Mouse (Mus musculus): ENCODE measurements at regions not wholly inside any gene's neighbourhood (a gene's known extent, or its start where the extent isn't known, plus 50 kb on each side); places are given as distances from the start of the nearest gene placed in this dataset.

DNA sequence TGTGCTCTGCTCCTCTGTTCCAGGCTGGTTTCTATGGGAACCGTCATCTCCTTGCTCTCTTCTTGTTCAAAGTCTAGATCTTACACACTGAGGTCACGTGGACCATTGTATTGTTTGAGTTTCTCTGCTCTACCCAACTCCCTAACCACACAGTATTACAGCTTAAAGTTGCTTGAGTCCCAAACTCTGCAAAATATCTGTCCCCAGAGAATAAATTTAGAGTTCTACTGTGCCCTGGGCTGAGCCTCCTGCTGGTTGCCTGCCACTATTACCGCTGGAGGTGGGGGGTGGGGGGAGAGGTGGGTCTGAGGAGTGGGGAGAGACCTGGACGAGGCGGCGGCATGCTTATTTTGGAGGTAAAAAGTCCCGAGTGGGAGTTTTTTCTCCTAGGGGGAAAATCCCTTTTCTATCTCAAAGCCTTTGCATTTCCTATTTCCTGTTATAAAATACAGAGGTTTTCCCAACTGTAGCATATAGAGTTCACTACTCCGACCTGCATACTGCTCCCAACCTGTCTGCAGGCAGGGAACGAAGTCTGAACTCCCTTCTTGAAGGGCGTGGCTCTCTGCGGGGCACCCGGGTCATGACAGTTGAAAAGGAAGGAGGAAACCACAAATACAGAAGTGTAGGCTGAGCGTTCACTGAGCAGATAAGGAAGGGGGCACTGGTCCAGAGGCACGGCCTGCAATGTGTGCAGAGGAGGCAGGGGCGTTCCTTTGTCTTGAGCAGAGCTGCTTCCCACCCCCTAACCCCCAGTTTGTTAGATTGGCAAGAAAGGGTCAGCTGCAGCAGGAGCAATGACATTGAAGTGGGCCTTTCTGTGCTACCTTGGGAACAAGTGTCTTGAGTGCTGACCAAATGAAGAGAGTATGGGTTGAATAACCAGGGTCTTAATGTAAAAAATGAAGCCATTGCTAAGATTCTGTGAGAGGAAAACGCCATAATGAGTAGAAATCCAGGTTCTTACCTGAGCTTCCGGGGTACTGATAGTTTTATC, 188.7 kb downstream of the Akap7 start:
- DNase-seq: peak; percentile 20

- DNase-seq: no peak
Observed at GRCm38 (mm10) chr10:25114316-25114715, 187.0 kb upstream of the Arg1 start.

GRCm38 (mm10) chr10:25112449-25113171, 185.3 kb upstream of the Arg1 start:
- no peak for DNase-seq

DNA sequence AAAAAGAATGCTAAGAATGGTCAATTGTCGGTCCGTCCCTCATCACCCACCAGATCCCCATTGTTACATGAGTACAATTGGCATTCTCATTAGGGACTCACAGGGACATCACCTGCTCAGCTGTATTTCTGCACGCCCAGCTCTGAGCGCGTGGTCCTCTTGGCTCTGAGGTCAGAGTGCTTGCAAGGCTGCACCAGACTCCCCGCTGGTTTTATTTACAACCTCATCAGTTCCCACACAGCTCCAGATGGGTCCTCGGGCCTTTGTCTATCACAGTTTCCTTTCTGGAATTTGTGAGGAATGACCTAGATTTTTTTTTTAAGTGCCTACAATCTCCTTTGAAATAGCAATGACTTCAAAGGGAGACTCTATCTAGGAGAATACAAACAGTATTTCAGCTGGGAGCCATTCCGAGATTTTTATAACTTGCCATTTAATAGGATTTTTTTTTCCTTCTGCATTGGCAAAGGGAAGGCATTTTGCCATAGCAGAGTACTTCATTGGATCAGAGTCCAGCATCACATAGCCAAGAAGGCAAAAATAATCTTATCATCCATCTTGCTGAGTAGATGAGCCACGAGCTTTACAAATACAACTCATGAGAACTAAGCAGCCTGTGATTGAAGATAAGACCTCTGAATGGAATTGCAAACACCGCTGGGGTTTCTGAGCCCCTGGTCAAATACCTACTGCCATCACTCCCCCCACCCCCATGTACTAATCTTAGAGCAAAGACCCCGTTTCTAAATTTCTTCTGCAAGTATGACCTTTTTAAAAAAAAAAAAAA, 184.5 kb upstream of the Arg1 start:
- no peak for DNase-seq

GRCm38 (mm10) chr10:25111181-25111580, 183.9 kb upstream of the Arg1 start:
- no peak for DNase-seq

DNA sequence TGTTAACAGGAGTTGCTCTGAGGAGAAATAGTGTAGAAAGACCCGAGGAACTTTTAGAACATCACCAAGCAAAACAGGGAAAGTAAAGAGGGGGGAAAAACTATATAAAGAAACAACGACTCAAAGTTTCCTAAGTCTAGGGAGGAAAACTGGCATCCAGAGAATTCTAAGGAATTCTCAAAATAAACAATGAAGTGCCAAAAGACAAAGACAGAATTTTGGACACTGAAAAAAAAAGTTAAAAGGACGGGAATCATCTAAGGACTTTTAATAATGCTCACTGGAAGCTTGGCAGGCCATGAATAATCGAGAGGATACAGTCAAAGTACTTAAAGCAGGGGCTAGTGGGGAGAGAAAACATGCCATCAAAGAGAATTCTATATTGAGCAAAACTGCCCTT, 170.8 kb upstream of the Arg1 start:
- DNase-seq: no peak

DNA sequence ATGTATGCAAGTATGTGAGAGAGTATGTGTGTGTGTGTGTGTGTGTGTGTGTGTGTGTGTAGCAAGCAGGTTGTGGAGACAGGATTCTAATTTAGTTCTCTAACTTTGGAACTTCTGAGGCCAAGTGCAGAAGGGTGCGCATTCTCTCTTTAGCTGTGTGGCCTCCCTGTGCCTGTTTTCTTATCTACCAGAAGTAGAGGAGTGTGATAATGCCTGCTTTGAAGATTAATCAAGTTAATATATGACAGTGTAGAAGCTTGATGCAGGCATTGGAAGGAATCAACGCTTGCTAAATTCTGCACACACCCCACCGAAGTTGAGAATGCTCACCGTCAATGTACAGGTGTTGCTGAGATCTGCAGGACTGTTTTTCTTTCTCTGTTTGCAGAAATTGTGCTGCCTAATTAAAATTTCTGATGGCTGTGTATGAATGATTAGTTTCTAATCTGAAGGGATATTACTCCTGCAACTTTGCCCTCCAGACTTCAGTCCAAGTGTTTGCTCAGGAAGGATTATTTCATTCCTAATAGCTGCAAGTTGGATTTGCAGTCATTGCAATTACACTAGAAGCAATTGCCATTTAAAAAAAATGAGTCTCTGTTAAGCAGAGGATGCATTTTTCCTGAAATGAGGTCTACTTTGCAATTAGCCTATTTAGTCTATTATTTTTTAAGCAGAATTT, 162.6 kb upstream of the Arg1 start:
- no peak for DNase-seq

- DNase-seq: no peak
Observed at GRCm38 (mm10) chr10:25086745-25087144, 159.5 kb upstream of the Arg1 start.

GRCm38 (mm10) chr10:25082930-25083329, 155.6 kb upstream of the Arg1 start:
- no peak for DNase-seq

- no peak for DNase-seq
Observed at GRCm38 (mm10) chr10:25072617-25073016, 145.3 kb upstream of the Arg1 start.

GRCm38 (mm10) chr10:25068301-25068700, 141.0 kb upstream of the Arg1 start:
- DNase-seq: no peak

GRCm38 (mm10) chr10:25064701-25065362, 137.5 kb upstream of the Arg1 start:
- DNase-seq: no peak

DNA sequence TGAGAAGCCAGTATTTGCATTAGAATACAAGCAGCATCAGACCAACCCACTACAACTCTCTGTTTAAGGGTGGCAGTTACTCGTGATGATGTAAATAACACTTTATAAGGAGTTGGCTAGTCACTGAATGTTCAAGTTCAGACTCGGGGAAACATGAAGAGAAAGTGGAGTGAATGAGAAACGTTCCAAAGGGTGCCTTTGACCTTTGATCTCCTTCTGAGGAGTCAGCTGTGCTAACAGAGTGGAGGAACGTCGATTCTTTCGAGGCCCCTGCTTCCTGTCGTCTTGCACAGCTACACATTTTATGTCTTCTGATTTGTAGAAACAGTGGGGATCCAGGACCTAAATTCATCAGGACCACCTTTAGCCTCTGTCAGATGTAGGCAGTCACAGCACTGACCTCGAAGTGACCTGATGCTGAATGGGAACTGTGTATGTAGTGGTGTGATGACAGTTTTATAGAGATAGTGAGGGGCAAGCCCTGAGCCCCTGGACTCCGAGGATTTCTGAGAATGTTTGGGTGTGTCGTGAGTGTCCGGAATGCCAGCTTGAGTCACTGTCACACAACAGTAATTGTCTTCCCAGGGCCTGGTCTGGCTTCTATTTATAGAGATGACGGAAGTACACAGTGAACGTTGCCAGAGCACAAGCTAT, 134.2 kb upstream of the Arg1 start:
- no peak for DNase-seq

- no peak for DNase-seq
Observed at GRCm38 (mm10) chr10:25058694-25059093, 131.4 kb upstream of the Arg1 start.

GRCm38 (mm10) chr10:25051998-25052397, 124.7 kb upstream of the Arg1 start:
- no peak for DNase-seq

GRCm38 (mm10) chr10:25051368-25051874, 124.1 kb upstream of the Arg1 start:
- no peak for DNase-seq

DNA sequence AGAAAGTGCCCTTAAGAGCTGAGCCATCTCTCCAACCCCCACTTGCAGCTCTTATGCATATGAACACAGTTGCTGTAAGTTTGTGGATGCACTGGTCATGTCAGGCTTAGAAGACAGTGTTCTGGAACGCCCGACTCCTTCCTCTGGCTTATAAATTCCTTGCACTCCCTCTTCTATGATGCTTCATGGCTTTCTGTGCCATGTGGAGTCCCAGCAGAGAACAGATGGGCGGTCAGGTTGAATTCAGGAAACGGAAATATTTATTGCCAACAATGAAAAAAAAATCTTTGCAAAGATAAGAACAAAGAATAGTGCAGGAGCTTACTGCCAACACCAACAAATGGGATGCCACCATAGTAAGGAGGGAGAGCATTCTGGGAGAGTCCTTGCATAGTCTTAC, 113.9 kb upstream of the Arg1 start:
- DNase-seq: no peak

GRCm38 (mm10) chr10:25039926-25040325, 112.6 kb upstream of the Arg1 start:
- DNase-seq: no peak

DNA sequence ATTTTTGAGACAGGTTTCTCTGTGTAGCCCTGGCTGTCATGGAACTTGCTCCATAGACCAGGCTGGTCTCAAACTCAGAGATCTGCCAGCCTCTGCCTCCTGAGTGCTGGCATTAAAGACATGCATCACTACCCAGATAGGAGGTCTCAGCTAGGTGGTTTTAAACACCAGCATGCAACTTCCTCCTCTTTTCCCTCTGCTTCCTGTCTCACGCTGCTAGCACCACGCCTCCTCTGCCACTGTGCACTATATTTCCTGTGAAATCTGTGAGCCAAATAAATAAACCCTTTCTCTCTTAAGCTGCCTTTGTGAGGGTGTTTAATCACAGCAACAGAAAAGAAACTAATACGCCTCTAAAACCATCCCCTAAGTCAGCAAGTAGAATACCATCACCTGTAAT, 109.6 kb upstream of the Arg1 start:
- DNase-seq: no peak

DNA sequence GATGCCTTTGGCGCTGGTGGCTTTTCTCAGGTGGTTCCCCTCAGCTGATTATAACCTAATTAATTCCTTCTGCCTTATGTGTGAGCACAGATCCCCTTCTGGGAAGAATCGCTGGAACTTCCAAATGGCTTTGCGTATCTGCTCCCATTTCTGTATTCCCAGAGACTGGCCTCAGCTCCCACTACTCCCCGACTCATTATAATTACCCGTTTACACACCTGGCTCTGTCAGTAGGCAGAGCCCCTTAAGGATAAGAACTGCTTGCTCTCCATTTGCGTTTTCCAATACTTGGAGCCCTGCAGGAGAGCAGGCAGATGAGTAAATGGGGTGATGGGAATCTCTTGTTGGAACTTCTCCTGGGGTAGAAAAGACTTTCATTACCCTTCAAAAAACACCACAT, 108.1 kb upstream of the Arg1 start:
- DNase-seq: no peak

GRCm38 (mm10) chr10:25032625-25033024, 105.3 kb upstream of the Arg1 start:
- DNase-seq: no peak

All from layer of hippocampus, adult 9-11 months (tissue).